Mouse (Mus musculus) forebrain, embryonic 11.5 days (tissue): ENCODE measurements around the gene Erg28. TPM values are rescaled to one million over a fixed set of nuclear protein-coding genes. Genes with fewer than 3 reads are reported as not detected.

Experiments
- ATAC-seq: fragments of 200-750 bp; cut with Nextera tagmentation; replicated peaks from 2 replicates; pipeline ENCODE4 v1.8.0; 2017; ENCODE audit warnings: moderate TSS enrichment; ENCODE audit not compliant: low FRiP score
- DNase-seq: peaks from one replicate; pipeline ENCODE4 v3.0.0-alpha.2; 2017; ENCODE audit warnings: low spot score
- H3K27ac ChIP-seq: fragments of 300-500 bp; sonication (generic); 2 replicates; pipeline ENCODE4 v1.5.1; 2014; ENCODE audit warnings: low read depth, low read length
- H3K27me3 ChIP-seq: fragments of 300-500 bp; sonication (generic); 2 replicates; pipeline ENCODE4 v1.6.1; 2014; ENCODE audit warnings: mild to moderate bottlenecking, low read length, mixed read lengths; ENCODE audit not compliant: control insufficient read depth, insufficient read depth
- H3K36me3 ChIP-seq: fragments of 300-500 bp; sonication (generic); 2 replicates; pipeline ENCODE4 v1.6.1; 2014; ENCODE audit warnings: mild to moderate bottlenecking, low read length, moderate library complexity, mixed read lengths; ENCODE audit not compliant: control insufficient read depth, insufficient read depth
- H3K4me1 ChIP-seq: fragments of 300-500 bp; sonication (generic); replicated peaks from 2 replicates; pipeline ENCODE4 v1.6.1; 2014; ENCODE audit warnings: low read length, mixed read lengths; ENCODE audit not compliant: control insufficient read depth, insufficient read depth
- H3K4me2 ChIP-seq: fragments of 300-500 bp; sonication (generic); 2 replicates; pipeline ENCODE4 v1.6.1; 2014; ENCODE audit warnings: low read depth, mild to moderate bottlenecking, low read length, moderate library complexity, mixed read lengths; ENCODE audit not compliant: severe bottlenecking
- H3K4me3 ChIP-seq: fragments of 300-500 bp; sonication (generic); 2 replicates; pipeline ENCODE4 v1.5.1; 2014; ENCODE audit warnings: low read depth, low read length
- H3K9ac ChIP-seq: fragments of 300-500 bp; sonication (generic); 2 replicates; pipeline ENCODE4 v1.6.1; 2014; ENCODE audit warnings: low read length
- H3K9me3 ChIP-seq: fragments of 300-500 bp; sonication (generic); 2 replicates; pipeline ENCODE4 v1.6.1; 2016; ENCODE audit warnings: low read length, mixed read lengths; ENCODE audit not compliant: control insufficient read depth
- WGBS: fragments of 180-500 bp; shearing (Covaris S2); extraction: QIAGEN DNeasy Blood & Tissue Kit; methylation state at CpG from one replicate; pipeline ENCODE4 v1.1.7; 2014; 5-methylcytosine and 5-hydroxymethylcytosine counted together
- polyA plus RNA-seq: library from polyadenylated mRNA; unstranded; fragments of >200 nt; fragmentation: Nextera tagmentation; extraction: Ambion mirVana; gene quantifications from 2 replicates; pipeline ENCODE4 v1.2.1, GENCODE M21; 2014

Erg28 gene
- polyA plus RNA-seq, 1 experiment from 2014 or later: 107 TPM

DNA sequence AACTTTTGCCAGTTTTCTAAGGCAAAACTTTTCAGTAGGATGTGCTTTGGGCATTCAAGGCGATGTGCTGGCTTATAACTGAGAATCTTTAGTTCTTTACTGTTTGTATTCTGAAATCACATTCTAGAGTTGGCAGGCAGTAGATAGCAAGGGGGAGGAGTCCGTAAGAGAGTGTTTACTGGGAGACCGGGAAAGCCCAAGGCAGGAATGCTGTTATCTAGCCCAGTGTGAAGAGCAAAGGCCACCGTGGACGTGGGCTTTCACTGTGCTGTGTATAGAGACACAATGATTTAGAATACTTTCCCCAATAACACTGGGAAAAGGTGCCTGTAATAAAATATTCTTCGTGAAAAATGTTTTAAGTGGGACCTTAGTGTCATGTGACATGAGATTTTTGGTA lies 14.6 kb downstream of the Erg28 start:
- Histone ChIP-seq H3K9ac (no peak overlapping the region), H3K27me3 (no peaks in the 10 kb centered on the region), H3K4me3 (no peak overlapping the region), H3K9me3 (no peaks in the 10 kb centered on the region), H3K27ac (no peak overlapping the region), H3K4me2 (no peak overlapping the region), H3K4me1 (no peaks in the 10 kb centered on the region), H3K36me3 (no peaks in the 10 kb centered on the region; the same call in 1 of the 2 replicates)
- ATAC-seq (no peak), DNase-seq (no peak)
- WGBS: 82% methylated on average over 6 of the region's 6 CpGs

DNA sequence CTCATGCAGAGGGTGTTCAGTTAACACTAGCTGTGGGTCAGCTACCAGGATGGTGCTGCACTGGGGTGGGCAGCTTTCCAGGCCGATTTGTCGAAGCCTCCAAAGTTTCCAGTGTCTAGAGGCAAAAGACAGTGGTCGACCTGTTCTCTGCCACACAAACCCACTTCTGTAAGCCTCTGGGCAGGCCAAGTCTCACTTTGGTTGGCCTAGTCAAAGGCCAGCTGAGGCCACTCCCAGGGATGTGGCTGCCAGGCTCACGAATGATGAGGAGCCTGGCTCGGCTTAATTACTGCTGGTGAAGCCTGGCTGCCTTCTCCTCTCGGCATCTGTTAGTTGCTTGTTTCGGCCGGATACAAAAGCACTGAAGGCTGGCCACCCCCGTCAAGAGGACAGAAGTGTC lies 24.3 kb downstream of the Erg28 start:
- Histone ChIP-seq H3K36me3 (no peaks in the 10 kb centered on the region), H3K27me3 (no peaks in the 10 kb centered on the region), H3K4me2 (no peak overlapping the region), H3K4me1 (no peaks in the 10 kb centered on the region), H3K9me3 (no peaks in the 10 kb centered on the region), H3K4me3 (no peak overlapping the region), H3K27ac (no peak overlapping the region), H3K9ac (no peak overlapping the region)
- WGBS: 60% methylated on average over 9 of the region's 9 CpGs
- no peak for ATAC-seq
- no peak for DNase-seq

GRCm38 (mm10) chr12:85795551-85795950 lies 28.8 kb downstream of the Erg28 start:
- no peak overlapping the region for H3K4me2 ChIP-seq
- WGBS: 72% methylated on average over 1 of the region's 1 CpGs
- H3K4me1 ChIP-seq: no peaks in the 10 kb centered on the region
- H3K9me3 ChIP-seq: no peaks in the 10 kb centered on the region
- no peak overlapping the region for H3K9ac ChIP-seq
- no peak overlapping the region for H3K4me3 ChIP-seq
- no peaks in the 10 kb centered on the region for H3K36me3 ChIP-seq
- DNase-seq: no peak
- ATAC-seq: no peak
- H3K27me3 ChIP-seq: no peaks in the 10 kb centered on the region
- H3K27ac ChIP-seq: no peak overlapping the region

DNA sequence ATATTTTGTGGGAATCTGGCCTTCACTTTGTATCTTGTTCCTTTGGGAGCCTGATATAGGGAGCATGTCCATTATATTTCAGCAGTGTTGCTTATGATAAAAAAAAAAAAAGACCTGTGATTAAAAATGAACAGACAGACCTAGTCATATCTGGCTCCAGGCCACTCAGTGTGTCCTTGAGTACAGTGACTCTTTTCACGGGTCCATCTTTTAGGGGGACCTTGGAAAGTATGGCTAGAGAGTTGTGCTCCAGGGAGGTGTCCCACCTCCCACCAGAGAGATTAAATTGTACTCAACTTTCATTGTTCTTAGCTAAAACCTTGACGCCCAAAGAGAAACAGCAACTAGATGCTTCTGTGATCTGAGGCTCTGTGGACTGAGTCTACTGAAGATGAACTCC lies 30.3 kb downstream of the Erg28 start:
- H3K4me1 ChIP-seq: no peaks in the 10 kb centered on the region
- ATAC-seq: no peak
- WGBS: 89% methylated on average over 2 of the region's 2 CpGs

DNA sequence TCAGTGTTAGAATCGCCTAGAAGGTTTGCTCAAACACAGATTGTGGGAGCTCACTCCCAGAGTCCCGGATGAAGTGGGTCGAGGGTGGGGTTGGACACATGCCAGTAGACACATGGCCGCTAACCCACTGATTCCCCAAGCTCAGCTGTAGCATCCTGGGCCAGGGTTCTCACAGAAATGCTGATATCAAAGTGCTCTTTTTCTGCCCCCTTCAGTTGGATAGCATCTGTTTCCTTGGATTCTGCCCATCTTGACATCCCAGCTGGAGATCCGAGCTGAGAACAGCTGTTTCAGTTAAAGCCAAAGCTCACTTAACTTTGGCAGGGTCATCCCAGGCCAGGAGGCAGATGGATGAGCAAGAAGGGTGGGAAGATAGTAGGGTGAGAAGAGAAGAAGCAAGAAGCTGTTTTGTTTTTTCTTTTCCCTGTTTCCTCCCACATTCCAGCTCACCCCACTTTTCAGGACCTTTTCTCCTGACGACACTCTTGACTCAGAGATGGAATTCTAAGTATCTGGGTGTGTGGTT lies 31.5 kb downstream of the Erg28 start:
- DNase-seq (no peak), ATAC-seq (no peak)
- no peaks in the 10 kb centered on the region for H3K9me3 ChIP-seq
- H3K27me3 ChIP-seq: no peaks in the 10 kb centered on the region
- H3K9ac ChIP-seq: no peak overlapping the region
- H3K36me3 ChIP-seq: no peaks in the 10 kb centered on the region
- no peak overlapping the region for H3K27ac ChIP-seq
- H3K4me3 ChIP-seq: no peak overlapping the region
- H3K4me2 ChIP-seq: no peak overlapping the region
- 84% methylated on average over 6 of the region's 6 CpGs for WGBS
- no peaks in the 10 kb centered on the region for H3K4me1 ChIP-seq

More for the DNA sequence above, 30.3 kb downstream of the Erg28 start:
- Histone ChIP-seq H3K27me3 (no peaks in the 10 kb centered on the region), H3K36me3 (no peaks in the 10 kb centered on the region), H3K9ac (no peak overlapping the region), H3K9me3 (no peaks in the 10 kb centered on the region), H3K4me3 (no peak overlapping the region), H3K27ac (no peak overlapping the region), H3K4me2 (no peak overlapping the region)
- DNase-seq: no peak

DNA sequence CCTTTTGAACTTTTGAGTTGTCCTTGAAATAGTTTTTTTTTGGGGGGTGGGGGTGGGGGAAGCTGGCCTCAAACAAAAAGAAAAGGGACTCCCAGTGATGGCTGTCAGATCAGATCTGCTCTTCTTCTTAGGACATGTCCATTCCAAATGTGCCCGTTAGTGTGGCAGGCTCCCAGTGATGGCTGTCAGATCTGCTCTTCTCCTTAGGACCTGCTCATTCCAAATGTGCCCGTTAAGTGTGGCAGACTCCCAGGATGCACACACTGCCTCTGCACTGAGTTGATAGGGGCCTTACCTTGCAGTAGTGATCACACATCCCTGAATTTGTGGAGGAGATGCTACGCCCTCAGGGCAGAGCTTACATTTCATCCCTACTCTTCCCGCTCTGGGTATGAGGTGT lies 32.2 kb downstream of the Erg28 start:
- Histone ChIP-seq H3K27me3 (no peaks in the 10 kb centered on the region), H3K27ac (no peak overlapping the region), H3K4me2 (no peak overlapping the region), H3K9ac (no peak overlapping the region), H3K4me3 (no peak overlapping the region), H3K9me3 (no peaks in the 10 kb centered on the region), H3K4me1 (no peaks in the 10 kb centered on the region), H3K36me3 (no peaks in the 10 kb centered on the region)
- DNase-seq (no peak), ATAC-seq (no peak)
- 81% methylated on average over 4 of the region's 4 CpGs for WGBS

GRCm38 (mm10) chr12:85784916-85785815 lies 39.2 kb downstream of the Erg28 start:
- no peak for DNase-seq

GRCm38 (mm10) chr12:85781606-85782005 lies 42.7 kb downstream of the Erg28 start:
- no peak overlapping the region for H3K4me3 ChIP-seq
- peaks cover 7% of the 10 kb centered on the region; the same call in 1 of the 2 replicates for H3K4me1 ChIP-seq
- no peaks in the 10 kb centered on the region for H3K27me3 ChIP-seq
- DNase-seq (no peak), ATAC-seq (no peak)
- WGBS: 82% methylated on average over 3 of the region's 3 CpGs
- no peak overlapping the region for H3K27ac ChIP-seq
- no peaks in the 10 kb centered on the region for H3K9me3 ChIP-seq
- no peak overlapping the region for H3K4me2 ChIP-seq
- H3K36me3 ChIP-seq: no peaks in the 10 kb centered on the region
- no peak overlapping the region for H3K9ac ChIP-seq

More at GRCm38 (mm10) chr12:85784916-85785815, 39.2 kb downstream of the Erg28 start:
- WGBS: 80% methylated on average over 19 of the region's 19 CpGs
- no peak overlapping the region for H3K27ac ChIP-seq
- no peak overlapping the region for H3K4me2 ChIP-seq
- no peak overlapping the region for H3K4me3 ChIP-seq
- no peak overlapping the region for H3K9ac ChIP-seq
- no peaks in the 10 kb centered on the region for H3K27me3 ChIP-seq
- H3K9me3 ChIP-seq: no peaks in the 10 kb centered on the region
- H3K4me1 ChIP-seq: no peaks in the 10 kb centered on the region
- no peak for ATAC-seq
- no peaks in the 10 kb centered on the region for H3K36me3 ChIP-seq
